Mouse (Mus musculus) stomach, postnatal 0 days (tissue): Measurements from ENCODE around the gene Rab13.

Source experiments
- CTCF ChIP-seq: IDR thresholded peaks from 2 replicates; pipeline ENCODE4 v1.5.1; 2016; ENCODE audit warnings: antibody characterized with exemption, low read depth, mild to moderate bottlenecking, moderate library complexity
- EP300 ChIP-seq: optimal IDR thresholded peaks from 2 replicates; pipeline ENCODE3; 2016; ENCODE audit warnings: antibody characterized with exemption

DNA sequence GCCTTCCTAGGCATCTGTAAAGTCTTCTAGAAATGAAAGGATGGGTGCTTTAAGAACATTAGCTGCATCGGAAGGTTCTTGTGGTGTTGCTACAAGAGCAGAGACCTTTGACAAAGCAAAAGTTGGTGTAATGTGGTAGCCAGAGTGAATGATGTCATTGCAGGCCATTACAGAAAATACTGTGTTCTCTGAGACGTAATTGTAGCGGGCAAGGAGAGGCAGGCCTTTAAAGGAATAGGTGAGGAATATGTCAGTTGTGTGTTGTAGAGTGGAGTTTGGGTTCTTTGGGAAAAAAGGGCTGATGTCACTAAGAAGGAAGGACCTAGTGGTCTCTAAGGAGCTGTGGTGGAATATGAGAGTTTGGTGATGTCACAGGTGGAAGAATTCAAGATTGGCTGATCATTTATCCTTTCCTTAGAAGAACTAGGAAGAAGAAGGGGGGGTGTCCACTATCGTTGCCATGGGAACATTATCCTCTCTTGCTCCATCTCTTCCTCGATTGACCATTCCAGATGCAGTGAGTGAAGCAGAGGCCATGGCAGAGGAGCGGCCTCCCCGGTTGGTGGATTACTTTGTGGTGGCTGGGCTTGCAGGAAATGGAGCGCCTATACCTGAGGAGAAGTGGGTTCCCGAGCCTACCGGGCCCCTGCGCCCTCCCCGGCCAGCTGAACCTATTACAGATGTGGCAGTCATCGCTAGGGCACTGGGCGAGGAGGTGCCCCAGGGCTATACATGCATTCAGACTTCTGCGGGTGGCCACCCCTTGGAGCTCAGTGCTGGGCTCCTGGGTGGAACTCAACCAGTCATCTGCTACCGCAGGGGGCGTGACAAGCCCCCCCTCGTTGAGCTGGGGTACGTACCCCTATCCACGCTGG is 53.6 kb downstream of the Rab13 start:
- TF ChIP-seq CTCF (no peak), EP300 (no peak)
